ENCODE assay signal across 8 mouse cellular contexts in genomic region chr8:84147324-84147766, GRCm38 (mm10). TPM values are rescaled to one million over a fixed set of nuclear protein-coding genes. Genes with fewer than 3 reads are reported as not detected.
A peak's percentile ranks its signal among the peaks of the same experiment; 100 is the strongest.
DNase-seq lines count a peak whose midpoint lies in the region; ATAC-seq and TF ChIP-seq lines count a peak whose summit lies in the region.

No protein-coding gene starts in this region.

- TF ChIP-seq CTCF in hindbrain, postnatal 0 days (IDR thresholded peaks at IDR 0.05; ENCODE audit: low read depth): peak; percentile 2; the same call in 1 of the 2 replicates

- no peak for DNase-seq in heart, adult 9 months (ENCODE audit: low spot score in 2 of 2)
- DNase-seq in c-Kit-positive CD71-positive TER-119-positive erythroid progenitor cells, embryonic 14.5 days (ENCODE audit: low spot score): peak; percentile 5
- DNase-seq in hindbrain, postnatal 0 days (ENCODE audit: low spot score): peak; percentile 25
- no peak for DNase-seq in right cerebral cortex, postnatal 36 days (ENCODE audit: low spot score in 2 of 2)
- no peak for DNase-seq in frontal cortex, postnatal 36 days (ENCODE audit: low spot score in 2 of 2)

- H3K27me3 ChIP-seq in heart, embryonic 16.5 days (ENCODE audit: control insufficient read depth, insufficient read depth, low read length): no peaks in the 10 kb centered on the region
- no peaks in the 10 kb centered on the region for H3K27me3 ChIP-seq in hindbrain, postnatal 0 days (ENCODE audit: insufficient read depth, low read length)
- H3K27me3 ChIP-seq in liver, embryonic 16.5 days (ENCODE audit: control insufficient read depth, insufficient read depth, low read depth, low read length): no peaks in the 10 kb centered on the region
- H3K27me3 ChIP-seq in neural tube, embryonic 14.5 days (ENCODE audit: control insufficient read depth, insufficient read depth, low read length): no peaks in the 10 kb centered on the region

- ATAC-seq in heart, embryonic 16.5 days (replicated peaks; ENCODE audit: extremely low read depth, insufficient read depth, low FRiP score): peak; percentile 10; the same call in 1 of the 2 replicates
- ATAC-seq in hindbrain, postnatal 0 days: no peak; the same call in none of the 2 replicates
- ATAC-seq in liver, embryonic 16.5 days (ENCODE audit: low read depth): peak; percentile 43
- peak; percentile 54 for ATAC-seq in neural tube, embryonic 14.5 days (ENCODE audit: low read depth)

- no peak overlapping the region for H3K27ac ChIP-seq in heart, embryonic 16.5 days (ENCODE audit: low read length)
- H3K27ac ChIP-seq in hindbrain, postnatal 0 days: peak overlapping the region; percentile 58; the same call in 1 of the 2 replicates
- no peak overlapping the region for H3K27ac ChIP-seq in liver, embryonic 16.5 days (ENCODE audit: low read length)
- H3K27ac ChIP-seq in neural tube, embryonic 14.5 days (ENCODE audit: low read depth, low read length): no peak overlapping the region

- peaks cover 17% of the 10 kb centered on the region for H3K36me3 ChIP-seq in heart, embryonic 16.5 days (ENCODE audit: control insufficient read depth, insufficient read depth)
- peaks cover 18% of the 10 kb centered on the region for H3K36me3 ChIP-seq in hindbrain, postnatal 0 days (ENCODE audit: insufficient read depth, low read length)
- peaks cover 4% of the 10 kb centered on the region; the same call in 1 of the 2 replicates for H3K36me3 ChIP-seq in liver, embryonic 16.5 days (ENCODE audit: control insufficient read depth, insufficient read depth)
- peaks cover 25% of the 10 kb centered on the region for H3K36me3 ChIP-seq in neural tube, embryonic 14.5 days (ENCODE audit: control insufficient read depth, insufficient read depth, low read length)

- peaks cover 14% of the 10 kb centered on the region for H3K4me1 ChIP-seq in heart, embryonic 16.5 days (ENCODE audit: control insufficient read depth, insufficient read depth, low read length)
- peaks cover 12% of the 10 kb centered on the region for H3K4me1 ChIP-seq in hindbrain, postnatal 0 days (ENCODE audit: insufficient read depth, low read length)
- peaks cover 11% of the 10 kb centered on the region for H3K4me1 ChIP-seq in liver, embryonic 16.5 days (ENCODE audit: control insufficient read depth, low read depth, low read length)
- H3K4me1 ChIP-seq in neural tube, embryonic 14.5 days (ENCODE audit: control insufficient read depth, insufficient read depth, low read length): peaks cover 13% of the 10 kb centered on the region

- WGBS in heart, embryonic 16.5 days: 6% methylated on average over 14 of the region's 14 CpGs
- WGBS in hindbrain, postnatal 0 days: 8% methylated on average over 14 of the region's 14 CpGs
- 6% methylated on average over 14 of the region's 14 CpGs for WGBS in liver, embryonic 16.5 days (ENCODE audit: insufficient replicate concordance)
- WGBS in neural tube, embryonic 14.5 days: 5% methylated on average over 14 of the region's 14 CpGs

- H3K4me3 ChIP-seq in heart, embryonic 16.5 days (ENCODE audit: low read length): peak overlapping the region; percentile 85
- peak overlapping the region; percentile 61 for H3K4me3 ChIP-seq in hindbrain, postnatal 0 days (ENCODE audit: low read length)
- H3K4me3 ChIP-seq in liver, embryonic 16.5 days (ENCODE audit: low read depth, low read length): peak overlapping the region; percentile 68
- H3K4me3 ChIP-seq in neural tube, embryonic 14.5 days (ENCODE audit: low read depth, low read length): peak overlapping the region; percentile 69

- H3K9me3 ChIP-seq in heart, embryonic 16.5 days (replicated peaks; ENCODE audit: control insufficient read depth, low read length): no peaks in the 10 kb centered on the region
- H3K9me3 ChIP-seq in hindbrain, postnatal 0 days (ENCODE audit: low read length): no peaks in the 10 kb centered on the region
- H3K9me3 ChIP-seq in liver, embryonic 16.5 days (replicated peaks; ENCODE audit: control insufficient read depth, low read length): no peaks in the 10 kb centered on the region
- H3K9me3 ChIP-seq in neural tube, embryonic 14.5 days (ENCODE audit: control insufficient read depth, low read length): no peaks in the 10 kb centered on the region

- H3K9ac ChIP-seq in heart, embryonic 16.5 days (ENCODE audit: low read length): peak overlapping the region; percentile 89
- H3K9ac ChIP-seq in hindbrain, postnatal 0 days (replicated peaks; ENCODE audit: low read length): peak overlapping the region; percentile 81
- peak overlapping the region; percentile 77 for H3K9ac ChIP-seq in liver, embryonic 16.5 days (ENCODE audit: low read depth, low read length)
- H3K9ac ChIP-seq in neural tube, embryonic 14.5 days (replicated peaks; ENCODE audit: low read depth, low read length): peak overlapping the region; percentile 77

- peak overlapping the region; percentile 89 for H3K4me2 ChIP-seq in heart, embryonic 16.5 days (ENCODE audit: low read depth, low read length)
- H3K4me2 ChIP-seq in hindbrain, postnatal 0 days (ENCODE audit: low read depth, low read length): peak overlapping the region; percentile 72
- peak overlapping the region; percentile 80 for H3K4me2 ChIP-seq in liver, embryonic 16.5 days (ENCODE audit: low read depth, low read length)
- peak overlapping the region; percentile 81 for H3K4me2 ChIP-seq in neural tube, embryonic 14.5 days (ENCODE audit: low read depth, low read length)

RNA-seq across cellular contexts. Expression of gene Cc2d1a, which starts 0.4 kb away (rescaled TPM):
- polyA plus RNA-seq in heart, embryonic 16.5 days (2015; fragmentation: Nextera tagmentation; extraction: Ambion mirVana): 14.8 and 15.4 TPM in 2 replicates
- total RNA-seq in hindbrain, postnatal 0 days (2014; rRNA removed): 66.2 and 75.1 TPM in 2 replicates
- polyA plus RNA-seq in hindbrain, postnatal 0 days (2015; fragmentation: Nextera tagmentation; extraction: Ambion mirVana): 47.1 and 49.6 TPM in 2 replicates
- 5.3 and 5.8 TPM in 2 replicates for polyA plus RNA-seq in liver, embryonic 16.5 days (2015; fragmentation: Nextera tagmentation; extraction: Ambion mirVana)
- 26.8 and 30.7 TPM in 2 replicates for polyA plus RNA-seq in neural tube, embryonic 14.5 days (2014; fragmentation: Nextera tagmentation; extraction: Ambion mirVana)

RNA-seq across cellular contexts. Expression of gene 4930432K21Rik, which starts 0.5 kb away (rescaled TPM):
- polyA plus RNA-seq in heart, embryonic 16.5 days (2015; fragmentation: Nextera tagmentation; extraction: Ambion mirVana): 1.2 and 1.3 TPM in 2 replicates
- total RNA-seq in hindbrain, postnatal 0 days (2014; rRNA removed): 3.3 and 5.9 TPM in 2 replicates
- 2.7 and 3.0 TPM in 2 replicates for polyA plus RNA-seq in hindbrain, postnatal 0 days (2015; fragmentation: Nextera tagmentation; extraction: Ambion mirVana)
- 0.26 and 0.28 TPM in 2 replicates for polyA plus RNA-seq in liver, embryonic 16.5 days (2015; fragmentation: Nextera tagmentation; extraction: Ambion mirVana)
- polyA plus RNA-seq in neural tube, embryonic 14.5 days (2014; fragmentation: Nextera tagmentation; extraction: Ambion mirVana): 1.3 and 1.6 TPM in 2 replicates

RNA-seq across cellular contexts. Expression of gene Podnl1, which starts 21.6 kb away (rescaled TPM):
- polyA plus RNA-seq in heart, embryonic 16.5 days (2015; fragmentation: Nextera tagmentation; extraction: Ambion mirVana): 0.17 and 0.37 TPM in 2 replicates
- total RNA-seq in hindbrain, postnatal 0 days (2014; rRNA removed): 0.72 TPM in 1 of 2 replicates, not detected in the other
- polyA plus RNA-seq in hindbrain, postnatal 0 days (2015; fragmentation: Nextera tagmentation; extraction: Ambion mirVana): 0.41 and 0.68 TPM in 2 replicates
- polyA plus RNA-seq in liver, embryonic 16.5 days (2015; fragmentation: Nextera tagmentation; extraction: Ambion mirVana): 0.04 TPM in 1 of 2 replicates, not detected in the other
- 0.43 and 0.50 TPM in 2 replicates for polyA plus RNA-seq in neural tube, embryonic 14.5 days (2014; fragmentation: Nextera tagmentation; extraction: Ambion mirVana)

RNA-seq across cellular contexts. Expression of gene Nanos3, which starts 37.7 kb away (rescaled TPM):
- 1.5 and 1.6 TPM in 2 replicates for polyA plus RNA-seq in heart, embryonic 16.5 days (2015; fragmentation: Nextera tagmentation; extraction: Ambion mirVana)
- total RNA-seq in hindbrain, postnatal 0 days (2014; rRNA removed): 2.3 and 3.2 TPM in 2 replicates
- polyA plus RNA-seq in hindbrain, postnatal 0 days (2015; fragmentation: Nextera tagmentation; extraction: Ambion mirVana): 11.5 and 15.5 TPM in 2 replicates
- not detected in 2 replicates for polyA plus RNA-seq in liver, embryonic 16.5 days (2015; fragmentation: Nextera tagmentation; extraction: Ambion mirVana)
- polyA plus RNA-seq in neural tube, embryonic 14.5 days (2014; fragmentation: Nextera tagmentation; extraction: Ambion mirVana): 12.4 and 12.5 TPM in 2 replicates

RNA-seq across cellular contexts. Expression of gene Dcaf15, which starts 42.8 kb away (rescaled TPM):
- 5.4 and 6.0 TPM in 2 replicates for polyA plus RNA-seq in heart, embryonic 16.5 days (2015; fragmentation: Nextera tagmentation; extraction: Ambion mirVana)
- total RNA-seq in hindbrain, postnatal 0 days (2014; rRNA removed): 77.0 and 77.6 TPM in 2 replicates
- polyA plus RNA-seq in hindbrain, postnatal 0 days (2015; fragmentation: Nextera tagmentation; extraction: Ambion mirVana): 18.4 and 18.5 TPM in 2 replicates
- polyA plus RNA-seq in liver, embryonic 16.5 days (2015; fragmentation: Nextera tagmentation; extraction: Ambion mirVana): 2.4 and 3.0 TPM in 2 replicates
- 16.5 and 19.0 TPM in 2 replicates for polyA plus RNA-seq in neural tube, embryonic 14.5 days (2014; fragmentation: Nextera tagmentation; extraction: Ambion mirVana)

Comparison
In these comparisons a context has a peak if more than half of its experiments do, and no peak if none do; other contexts are left out.
1. DNase-seq: peak in c-Kit-positive CD71-positive TER-119-positive erythroid progenitor cells, embryonic 14.5 days (single experiment) and hindbrain, postnatal 0 days (single experiment); none in heart, adult 9 months (0 of 2), right cerebral cortex, postnatal 36 days (0 of 2) and frontal cortex, postnatal 36 days (0 of 2).
2. Peak in every context shown above with its lines, with median percentiles within 50 percentile points of each other: H3K4me2 ChIP-seq, H3K4me3 ChIP-seq and H3K9ac ChIP-seq.